Mouse (Mus musculus): ENCODE data around the gene Dennd1a. TPM values are rescaled to one million over a fixed set of nuclear protein-coding genes. Genes with fewer than 3 reads are reported as not detected.
A peak's percentile ranks its signal among the peaks of the same experiment; 100 is the strongest.

The Dennd1a gene
- total RNA-seq, 2 experiments from 2014 or later: 17.9 to 26.2 TPM

DNA sequence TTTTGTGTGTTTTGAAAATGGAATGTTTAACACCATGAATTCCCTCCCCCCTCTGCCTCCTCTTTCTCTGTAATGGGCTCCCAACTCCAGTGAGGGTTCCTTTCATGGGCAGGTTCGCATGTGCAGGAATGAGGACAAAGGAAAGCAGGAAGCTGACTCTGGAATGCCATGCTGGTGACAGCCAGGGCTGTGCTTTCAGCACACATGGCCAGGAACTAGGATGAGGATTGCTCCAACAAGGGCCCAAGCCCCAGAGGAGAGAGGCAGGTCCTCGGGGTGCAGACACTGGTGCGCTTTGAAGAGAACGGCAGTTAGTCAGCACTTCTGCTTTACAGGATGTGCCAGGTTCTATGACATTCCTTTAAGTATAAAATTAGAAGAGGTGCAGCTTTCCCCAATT lies 444.5 kb downstream of the Dennd1a start:
- ATAC-seq (replicated peaks; ENCODE audit: low FRiP score, poor library complexity, severe bottlenecking): no peak

DNA sequence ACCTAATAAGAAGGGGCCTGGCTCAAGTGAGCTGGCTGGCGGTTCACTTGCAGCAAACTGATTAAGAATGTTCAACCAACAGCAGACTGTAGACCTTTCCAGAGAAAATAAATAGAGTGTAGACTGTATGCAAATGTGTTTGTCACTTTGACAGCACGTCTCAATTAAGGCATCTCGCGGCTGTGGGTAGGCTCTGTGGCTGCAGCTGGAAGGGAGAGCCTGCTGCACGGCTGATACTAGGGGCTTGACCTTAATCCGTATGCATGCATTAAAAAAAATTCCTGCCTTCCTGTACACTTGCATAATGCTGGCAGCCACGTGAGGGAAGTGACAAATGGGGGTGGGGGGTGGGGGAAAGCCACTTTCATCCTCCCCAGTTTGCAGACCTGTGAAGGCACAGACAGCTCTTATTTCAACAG lies 445.0 kb downstream of the Dennd1a start:
- no peak for ATAC-seq (replicated peaks; ENCODE audit: low FRiP score, poor library complexity, severe bottlenecking)

DNA sequence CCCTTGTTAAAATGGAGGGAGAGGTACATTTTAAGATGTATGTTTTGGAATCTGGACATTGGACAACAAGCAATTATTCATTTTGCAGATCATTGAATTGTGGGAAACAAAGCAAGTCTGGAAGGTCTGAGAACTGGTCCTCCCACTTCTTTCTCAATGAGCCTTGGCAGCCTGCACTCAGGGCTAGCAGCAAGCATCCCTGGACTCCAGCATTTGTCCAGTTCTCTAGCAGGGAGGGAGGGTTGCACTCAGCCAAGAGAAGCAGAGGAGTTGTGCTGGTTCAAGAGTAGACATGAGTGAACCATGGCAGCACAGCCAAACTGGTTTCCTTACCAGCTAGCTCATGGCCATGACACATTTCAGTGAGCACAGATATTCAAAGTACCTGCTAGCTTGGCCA lies 447.3 kb downstream of the Dennd1a start:
- ATAC-seq (replicated peaks; ENCODE audit: low FRiP score, poor library complexity, severe bottlenecking): no peak

DNA sequence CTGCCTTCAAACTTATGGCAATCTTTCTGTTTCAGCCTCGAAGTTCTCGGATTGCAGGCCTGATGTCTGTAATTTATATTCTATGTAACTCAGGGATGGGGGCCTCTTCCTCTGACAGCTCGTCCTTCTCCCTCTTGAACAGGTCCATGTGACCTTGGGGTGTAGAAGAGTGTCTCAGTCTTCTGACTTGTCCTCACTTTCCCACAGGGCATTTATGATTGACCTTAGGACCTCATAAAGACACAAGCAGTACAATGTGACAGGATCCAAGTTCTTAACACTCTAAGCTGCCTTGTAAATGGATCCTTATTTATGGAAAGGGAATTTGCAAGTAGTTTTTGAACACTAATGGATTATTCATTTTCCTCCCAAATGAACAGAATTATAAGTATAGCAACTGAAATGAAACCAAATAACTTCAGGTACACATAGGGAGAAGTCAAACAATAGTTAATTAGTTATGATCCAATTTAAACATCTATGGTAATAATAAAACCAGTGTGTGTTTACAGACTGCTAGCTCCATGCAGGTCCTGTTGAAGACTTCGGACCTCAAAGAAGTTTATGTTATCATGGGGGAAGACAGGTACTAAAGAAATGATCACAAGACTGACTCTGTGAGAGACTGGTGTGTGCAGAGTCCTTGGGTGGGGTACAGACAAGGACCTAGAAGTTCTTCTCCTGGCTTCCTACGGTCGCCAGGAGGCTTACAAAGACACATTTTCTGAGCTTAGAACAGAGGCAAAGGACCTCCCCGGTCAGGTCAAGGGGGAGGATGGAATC lies 448.8 kb downstream of the Dennd1a start:
- ATAC-seq (replicated peaks; ENCODE audit: low FRiP score, poor library complexity, severe bottlenecking): no peak

DNA sequence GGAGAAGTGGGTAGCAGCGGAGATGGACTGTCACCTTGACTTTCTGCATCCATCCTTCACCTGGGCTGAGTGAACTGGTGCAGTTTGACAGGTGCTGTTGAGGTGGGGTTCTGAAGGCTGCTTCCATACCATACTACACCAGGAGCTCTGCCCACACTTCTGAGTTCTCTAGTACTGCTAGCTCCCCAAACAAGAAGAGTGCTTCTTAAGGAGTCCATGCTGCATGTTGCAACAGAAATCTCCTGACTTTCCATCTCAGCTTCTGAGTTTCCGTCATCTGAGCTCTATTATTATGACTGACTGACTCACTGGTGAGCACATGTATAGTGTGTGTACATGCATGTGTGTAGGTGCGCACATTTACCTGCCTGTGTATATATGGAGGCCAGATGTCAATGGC lies 449.6 kb downstream of the Dennd1a start:
- ATAC-seq (replicated peaks; ENCODE audit: low FRiP score, poor library complexity, severe bottlenecking): no peak

DNA sequence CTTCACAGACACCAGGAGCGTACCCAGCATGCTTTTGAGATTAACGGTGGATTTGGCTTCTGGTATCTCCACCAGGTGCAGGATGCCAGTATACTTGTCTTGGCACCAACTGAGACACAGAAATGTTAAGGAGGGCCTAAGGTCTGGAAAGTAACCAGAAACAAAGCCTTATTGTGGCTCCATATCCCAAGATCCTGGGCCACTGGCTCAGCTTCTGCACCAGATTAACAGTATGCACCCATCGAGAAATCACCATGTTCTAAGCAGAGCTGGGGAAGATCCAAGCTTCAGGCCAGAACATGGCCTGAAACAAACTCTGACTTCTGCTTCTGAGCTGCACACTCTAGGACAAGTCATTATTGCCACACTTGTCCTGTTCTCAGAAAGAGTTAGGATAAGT lies 450.3 kb downstream of the Dennd1a start:
- ATAC-seq (replicated peaks; ENCODE audit: low FRiP score, poor library complexity, severe bottlenecking): no peak

DNA sequence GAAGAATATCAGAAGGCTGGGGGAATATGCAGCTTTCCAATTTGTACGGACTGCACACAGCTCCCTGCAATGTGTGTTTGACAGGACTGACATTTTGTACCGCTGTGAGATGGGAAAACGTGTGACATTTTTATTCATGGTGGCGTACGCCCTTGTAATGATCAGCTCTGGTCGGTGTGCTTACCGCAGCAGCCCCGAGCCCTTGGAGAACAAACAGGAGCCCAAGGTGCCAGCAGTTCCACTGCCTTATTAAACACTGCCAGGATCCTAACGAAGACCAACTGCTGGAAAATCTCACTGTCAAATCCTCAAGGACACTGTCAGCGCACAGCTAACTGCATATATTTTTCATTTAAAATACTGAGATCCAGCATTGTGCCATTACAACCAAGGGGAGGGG lies 454.9 kb downstream of the Dennd1a start:
- ATAC-seq (replicated peaks; ENCODE audit: low FRiP score, poor library complexity, severe bottlenecking): no peak

DNA sequence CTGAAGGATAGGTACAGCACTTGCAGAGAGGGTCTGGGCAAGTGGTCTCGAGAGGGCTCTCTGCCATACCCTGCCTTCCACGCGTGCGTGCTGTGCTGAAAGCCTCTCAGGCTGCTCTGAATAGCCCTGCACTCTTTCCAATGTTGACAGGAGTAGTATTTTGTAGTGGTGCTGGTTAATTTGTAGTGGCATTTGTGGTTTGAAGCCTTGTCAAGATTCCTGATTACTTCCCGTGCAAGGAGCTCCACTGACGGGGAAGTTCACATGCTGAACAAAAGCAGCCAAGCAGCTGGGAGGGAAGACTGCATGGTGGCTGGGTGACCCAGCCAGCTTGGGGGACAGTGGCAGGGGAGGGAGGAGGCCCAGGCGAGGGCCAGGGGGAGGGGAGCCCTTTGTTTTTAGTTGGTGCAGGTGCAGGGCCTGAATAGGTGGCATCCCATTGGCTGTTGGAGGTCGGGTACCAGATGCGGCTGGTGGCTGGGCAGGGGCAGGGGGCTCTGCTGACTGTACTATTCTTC lies 457.4 kb downstream of the Dennd1a start:
- no peak for ATAC-seq (replicated peaks; ENCODE audit: low FRiP score, poor library complexity, severe bottlenecking)

DNA sequence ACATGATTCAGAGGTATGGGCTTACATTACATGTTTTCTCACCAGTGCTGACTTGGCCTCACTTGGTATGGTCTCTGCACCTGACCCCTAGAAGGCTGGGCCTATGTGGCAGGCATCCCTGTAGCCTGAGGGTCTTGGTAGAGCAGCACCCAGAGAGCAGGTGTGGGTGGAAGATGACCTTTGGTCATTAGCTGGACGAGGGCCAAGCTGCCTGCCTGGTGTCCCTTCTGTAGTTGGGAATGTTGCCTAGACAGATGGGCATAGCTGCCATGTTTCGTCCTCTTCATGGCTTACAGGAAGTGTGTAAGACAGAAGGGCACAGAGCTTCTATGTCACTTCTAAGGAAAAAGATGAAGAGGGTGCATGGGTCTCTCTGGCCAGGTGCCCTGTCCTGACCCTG lies 463.4 kb downstream of the Dennd1a start:
- ATAC-seq (replicated peaks; ENCODE audit: low FRiP score, poor library complexity, severe bottlenecking): no peak

DNA sequence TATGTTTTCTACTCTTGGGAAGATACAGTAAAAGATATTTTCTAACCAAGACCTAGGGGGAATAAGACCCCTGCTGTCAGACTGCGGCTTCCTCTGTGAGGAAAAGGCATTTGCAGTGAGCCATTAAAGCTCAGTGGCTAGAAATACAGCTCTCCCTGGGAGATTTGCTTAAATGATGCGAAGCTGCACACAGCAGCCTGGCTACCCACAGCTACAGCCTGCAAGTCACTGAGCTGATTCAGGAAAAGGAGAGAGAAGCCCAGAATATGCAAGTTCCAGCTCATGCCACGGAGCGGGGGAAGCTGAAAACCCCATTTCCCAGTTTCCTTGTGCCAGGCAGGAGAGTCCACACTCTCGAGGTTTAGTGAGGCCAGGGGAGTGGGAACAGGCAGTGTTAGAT lies 465.1 kb downstream of the Dennd1a start:
- ATAC-seq (replicated peaks; ENCODE audit: low FRiP score, poor library complexity, severe bottlenecking): no peak

DNA sequence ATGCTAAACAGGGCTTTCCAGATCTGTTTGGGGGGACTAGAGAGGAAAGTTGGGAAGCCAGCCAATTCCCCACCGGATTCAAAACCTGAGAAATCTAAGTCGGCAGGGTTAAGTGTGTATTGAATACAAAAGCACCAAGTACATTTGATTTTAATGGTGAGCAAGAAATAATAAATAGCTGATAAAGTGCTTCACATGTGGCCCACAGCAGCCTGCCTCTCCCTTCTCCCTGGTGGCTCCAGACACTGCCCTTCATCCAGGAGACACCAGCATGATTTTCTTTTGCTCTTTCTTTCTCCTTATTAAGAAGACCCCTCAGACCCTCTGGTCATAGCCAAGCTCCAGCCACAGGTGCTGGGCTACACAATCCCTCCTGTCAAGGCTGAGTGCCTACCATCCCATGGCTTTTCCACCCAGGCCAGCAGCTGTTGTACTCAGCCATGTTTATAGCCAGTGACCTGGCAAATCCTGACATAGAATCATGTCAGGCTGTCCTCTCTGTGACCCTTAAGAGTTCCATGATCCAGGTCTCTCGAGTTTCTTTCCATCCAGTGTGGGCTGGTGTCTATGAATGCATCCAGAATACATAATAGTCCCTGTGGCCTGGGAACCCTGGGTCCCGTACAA lies 467.6 kb downstream of the Dennd1a start:
- ATAC-seq (replicated peaks; ENCODE audit: low FRiP score, poor library complexity, severe bottlenecking): no peak

DNA sequence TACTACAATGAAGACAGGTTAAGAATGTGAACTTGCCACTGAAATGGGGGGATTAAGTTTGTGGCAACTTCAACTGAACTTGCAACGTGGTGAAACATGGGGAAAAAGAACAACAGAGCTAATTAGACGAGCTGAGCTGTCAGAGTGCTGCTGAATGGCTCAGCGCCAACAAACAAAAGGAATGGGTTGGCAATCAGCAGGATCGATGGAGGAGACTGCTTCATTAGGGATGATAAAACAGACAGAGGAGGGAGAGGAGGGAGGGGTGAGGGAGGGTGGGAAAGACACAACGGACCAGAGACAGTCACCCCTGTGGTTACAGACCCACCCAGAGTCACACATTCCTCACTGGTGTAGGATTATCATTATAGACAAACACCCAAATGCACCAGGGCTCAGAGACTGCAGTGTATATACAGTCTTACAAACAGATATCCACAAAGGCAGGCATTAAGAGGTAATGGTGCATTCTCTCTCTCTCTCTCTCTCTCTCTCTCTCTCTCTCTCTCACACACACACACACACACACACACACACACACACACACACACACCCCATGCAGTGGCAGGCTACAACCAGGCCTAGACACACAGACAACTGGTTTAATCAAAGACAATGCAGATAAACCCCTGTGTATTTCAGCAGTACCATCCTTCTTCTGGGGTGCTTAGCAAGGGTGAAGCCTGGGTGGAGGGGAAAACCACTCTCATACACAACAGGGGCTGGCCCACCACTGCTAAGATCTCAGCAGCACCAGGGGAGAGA lies 468.2 kb downstream of the Dennd1a start:
- no peak for ATAC-seq (replicated peaks; ENCODE audit: low FRiP score, poor library complexity, severe bottlenecking)

DNA sequence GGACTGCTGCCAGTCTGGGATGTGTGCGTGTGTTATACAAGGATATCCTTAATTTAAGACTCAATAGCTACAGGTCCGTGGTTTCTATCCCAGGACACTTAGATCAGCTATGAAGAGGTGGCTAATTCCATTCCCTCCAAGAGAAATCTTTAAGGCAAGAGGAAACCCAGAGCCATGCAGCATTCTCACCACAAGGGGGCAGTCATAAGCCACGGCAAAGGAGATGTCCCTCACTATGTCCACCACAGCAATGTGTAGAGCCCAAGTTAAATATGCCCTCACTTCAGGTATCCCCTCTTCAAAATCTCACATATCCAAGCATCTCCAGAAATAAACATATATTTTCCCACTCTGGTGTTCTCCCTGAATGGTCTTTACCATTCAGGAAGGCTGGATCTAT lies 471.5 kb downstream of the Dennd1a start:
- peak; percentile 74 for ATAC-seq (replicated peaks; ENCODE audit: low FRiP score, poor library complexity, severe bottlenecking)

DNA sequence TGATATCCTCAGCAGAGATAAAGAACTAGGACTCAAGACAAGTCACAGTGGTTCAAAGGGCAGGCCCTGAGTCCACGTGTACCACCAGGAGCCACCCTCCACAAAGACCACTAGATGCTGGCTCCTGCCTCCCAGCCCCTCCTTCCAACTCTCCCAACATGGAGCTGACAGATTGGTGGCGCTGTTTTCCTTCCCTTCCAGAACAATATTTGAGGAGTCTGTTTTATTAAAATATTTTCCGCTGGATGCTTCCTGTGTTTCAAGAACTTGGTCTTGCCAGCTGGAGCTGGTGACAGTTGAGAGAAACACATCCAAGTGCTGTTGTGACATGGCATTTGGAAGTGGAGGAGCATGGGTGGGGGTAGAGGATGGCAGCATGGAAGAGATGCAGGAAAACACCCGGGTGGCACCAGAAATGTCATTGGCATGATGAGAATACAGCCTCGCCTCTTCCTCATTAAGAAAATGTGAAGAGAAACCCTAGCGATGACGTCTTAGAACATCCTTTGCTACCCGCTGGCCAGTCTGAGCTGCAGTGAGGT lies 472.3 kb downstream of the Dennd1a start:
- no peak for ATAC-seq (replicated peaks; ENCODE audit: low FRiP score, poor library complexity, severe bottlenecking)

DNA sequence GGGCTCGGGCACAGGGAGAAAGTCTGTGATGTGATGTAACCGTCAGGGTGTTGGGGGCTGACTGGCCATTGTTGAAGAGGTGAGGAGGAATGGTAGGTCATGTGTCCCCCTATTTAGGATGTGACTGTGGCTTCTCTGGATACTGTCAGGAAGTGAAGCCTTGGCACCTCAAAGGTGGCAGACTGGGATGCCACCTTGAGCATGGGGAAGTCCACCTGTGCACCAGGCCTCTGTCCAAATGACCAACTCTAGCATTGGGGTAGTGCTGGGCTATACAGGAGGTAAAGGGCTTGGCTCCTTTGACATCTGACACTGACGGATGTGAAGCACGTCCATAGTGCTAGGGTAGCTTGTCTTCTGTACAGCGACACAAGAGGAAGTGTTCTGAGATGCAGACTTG lies 474.8 kb downstream of the Dennd1a start:
- ATAC-seq (replicated peaks; ENCODE audit: low FRiP score, poor library complexity, severe bottlenecking): no peak

DNA sequence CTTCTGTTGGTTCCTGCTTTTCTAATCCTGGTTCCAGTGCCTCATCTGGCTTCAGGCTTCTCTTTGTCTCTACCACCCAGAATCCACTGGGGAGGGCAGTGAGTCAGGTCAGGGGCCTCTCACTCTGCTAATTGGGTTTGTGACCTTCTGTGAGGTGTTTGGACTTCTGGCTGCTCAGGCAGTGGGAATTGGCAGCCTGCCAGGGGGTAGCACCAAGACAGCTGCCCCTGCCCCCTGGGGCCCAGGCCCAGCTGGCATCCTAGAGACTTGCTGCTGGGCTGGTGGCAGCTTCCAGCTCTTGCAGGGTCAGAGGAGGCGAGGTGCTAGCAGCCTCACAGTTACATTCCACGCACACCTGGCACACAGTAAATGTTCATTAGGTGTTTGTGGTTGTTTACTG lies 475.5 kb downstream of the Dennd1a start:
- no peak for ATAC-seq (replicated peaks; ENCODE audit: low FRiP score, poor library complexity, severe bottlenecking)

DNA sequence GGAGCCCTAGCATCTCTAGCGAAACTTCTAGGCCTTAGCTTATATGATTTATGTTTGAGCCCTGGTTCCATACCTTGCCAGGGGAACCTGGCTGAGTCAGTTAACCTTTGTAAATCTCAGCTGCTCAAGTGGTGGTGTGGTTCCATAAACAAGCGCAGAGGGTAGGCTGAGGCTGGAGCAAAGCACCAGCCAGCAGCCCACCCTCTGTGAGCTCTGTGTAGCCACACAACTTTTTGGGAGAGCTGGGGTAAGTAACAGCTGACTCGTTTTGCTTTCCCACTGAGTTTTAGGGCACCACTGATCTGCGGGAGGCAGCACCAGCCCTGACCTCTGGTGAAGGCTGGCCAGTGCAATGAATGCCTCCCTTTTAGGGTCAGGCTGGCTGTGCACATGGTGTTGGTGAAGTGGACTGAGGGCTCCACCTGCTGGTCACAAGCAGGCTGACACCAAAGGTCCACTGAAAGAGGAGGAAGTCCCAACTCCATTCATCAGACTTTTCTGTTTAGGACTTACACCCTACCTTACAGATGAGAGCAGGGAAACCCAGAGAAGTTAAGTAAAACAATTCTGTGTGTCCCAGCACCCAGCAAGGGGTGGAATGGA lies 484.5 kb downstream of the Dennd1a start:
- peak; percentile 56; the same call in 1 of the 2 replicates for ATAC-seq (replicated peaks; ENCODE audit: low FRiP score, poor library complexity, severe bottlenecking)

DNA sequence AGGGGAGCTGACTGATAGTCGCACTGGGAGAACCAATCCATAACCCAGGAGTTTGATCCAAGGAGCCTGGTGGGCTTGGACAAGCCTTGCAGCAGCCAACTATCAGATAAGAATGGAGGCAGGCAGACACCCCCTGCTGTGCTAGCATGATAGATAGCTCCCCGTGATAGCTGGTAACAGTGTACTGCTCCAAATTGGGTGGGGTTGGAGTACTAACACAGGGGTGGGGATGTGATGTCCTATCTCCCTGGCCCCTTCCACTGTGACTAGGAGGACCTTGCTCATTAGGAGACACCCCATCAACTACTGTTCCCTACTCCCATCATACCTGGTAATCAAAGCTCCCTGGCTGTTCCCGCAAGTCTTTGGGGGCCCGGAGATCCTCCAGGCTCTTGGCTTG lies 485.5 kb downstream of the Dennd1a start:
- no peak for ATAC-seq (replicated peaks; ENCODE audit: low FRiP score, poor library complexity, severe bottlenecking)

DNA sequence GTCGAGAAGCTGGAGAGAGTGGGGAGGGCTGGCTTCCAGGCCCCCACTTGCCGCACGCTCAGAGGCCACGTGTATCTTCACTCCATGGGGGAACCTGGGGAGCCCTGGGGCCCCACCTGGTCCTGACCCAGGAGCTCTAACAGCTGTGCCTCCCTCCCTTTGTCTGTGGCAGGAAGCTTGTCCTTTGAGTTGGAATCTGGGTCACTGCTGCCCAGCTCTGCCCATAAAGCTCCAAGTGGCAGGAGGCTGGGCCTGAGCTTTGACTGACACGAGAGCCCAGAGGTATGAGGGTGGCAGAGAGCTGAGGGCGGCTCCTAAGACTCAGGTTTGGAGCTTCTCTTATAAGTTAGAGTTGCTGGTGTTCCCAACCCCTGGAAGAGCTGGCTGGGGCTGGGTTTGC lies 488.1 kb downstream of the Dennd1a start:
- no peak for ATAC-seq (replicated peaks; ENCODE audit: low FRiP score, poor library complexity, severe bottlenecking)

DNA sequence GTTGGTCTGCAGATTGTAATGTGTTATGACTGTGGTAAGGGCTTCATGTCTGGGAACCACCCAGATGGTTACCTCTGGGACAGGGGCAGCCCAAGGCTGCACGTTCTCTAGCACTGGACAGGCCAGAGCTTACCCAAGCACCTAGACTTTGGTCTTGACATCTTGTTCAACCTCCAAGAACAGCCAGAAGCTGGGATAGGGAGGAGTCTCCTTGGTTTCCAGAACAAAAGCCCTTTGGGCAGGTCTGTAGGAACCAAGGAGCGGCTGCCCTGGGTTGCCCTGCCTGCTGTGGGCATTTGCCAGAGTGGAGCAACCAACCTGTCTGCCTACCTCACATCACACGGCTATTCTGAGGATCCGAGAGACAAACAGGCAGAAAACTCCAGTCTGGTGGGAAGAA lies 490.1 kb downstream of the Dennd1a start:
- no peak for ATAC-seq (replicated peaks; ENCODE audit: low FRiP score, poor library complexity, severe bottlenecking)

Data from erythroblast, adult 5-6 weeks (primary cell).